Mouse (Mus musculus): ENCODE measurements around the gene Lrat. TPM values are rescaled to one million over a fixed set of nuclear protein-coding genes. Genes with fewer than 3 reads are reported as not detected.

Gene Lrat
- polyA plus RNA-seq, 1 experiment from 2014 or later, result 0.05 TPM

- WGBS, result under 1% methylated on average over 31 of the region's 31 CpGs
These were observed 587 bp upstream of the Lrat start for GRCm38 (mm10) chr3:82904211-82904908.

GRCm38 (mm10) chr3:82902757-82903612, 788 bp downstream of the Lrat start:
- DNase-seq (peak; percentile 4), ATAC-seq (ENCODE audit: low FRiP score, low TSS enrichment) (peak; percentile 21; the same call in 1 of the 2 replicates)
- Histone ChIP-seq H3K27ac (replicated peaks; ENCODE audit: low read depth, low read length) (no peak overlapping the region), H3K9ac (replicated peaks; ENCODE audit: low read length) (peak overlapping the region; percentile 47), H3K36me3 (ENCODE audit: control insufficient read depth, insufficient read depth, low read length) (no peaks in the 10 kb centered on the region), H3K9me3 (ENCODE audit: control insufficient read depth, low read length) (no peaks in the 10 kb centered on the region; the same call in 1 of the 2 replicates), H3K4me3 (replicated peaks; ENCODE audit: low read depth, low read length) (peak overlapping the region; percentile 53), H3K27me3 (ENCODE audit: control insufficient read depth, insufficient read depth, low read length) (peaks cover 19% of the 10 kb centered on the region), H3K4me1 (ENCODE audit: control insufficient read depth, insufficient read depth, low read length) (peaks cover 13% of the 10 kb centered on the region), H3K4me2 (ENCODE audit: low read length) (peak overlapping the region; percentile 98)
- WGBS, result 28% methylated on average over 20 of the region's 20 CpGs

More at GRCm38 (mm10) chr3:82904211-82904908, 587 bp upstream of the Lrat start:
- no peak overlapping the region for H3K27ac ChIP-seq (replicated peaks; ENCODE audit: low read depth, low read length)
- H3K36me3 ChIP-seq (ENCODE audit: control insufficient read depth, insufficient read depth, low read length), result no peaks in the 10 kb centered on the region
- H3K27me3 ChIP-seq (ENCODE audit: control insufficient read depth, insufficient read depth, low read length), result peaks cover 19% of the 10 kb centered on the region
- no peaks in the 10 kb centered on the region; the same call in 1 of the 2 replicates for H3K9me3 ChIP-seq (ENCODE audit: control insufficient read depth, low read length)
- peak; percentile 43; the same call in 1 of the 2 replicates for ATAC-seq (ENCODE audit: low FRiP score, low TSS enrichment)
- peaks cover 13% of the 10 kb centered on the region for H3K4me1 ChIP-seq (ENCODE audit: control insufficient read depth, insufficient read depth, low read length)
- H3K4me3 ChIP-seq (replicated peaks; ENCODE audit: low read depth, low read length), result peak overlapping the region; percentile 53
- peak overlapping the region; percentile 47 for H3K9ac ChIP-seq (replicated peaks; ENCODE audit: low read length)
- DNase-seq, result peak; percentile 62
- H3K4me2 ChIP-seq (ENCODE audit: low read length), result peak overlapping the region; percentile 98

GRCm38 (mm10) chr3:82888842-82889241, 14.9 kb downstream of the Lrat start:
- H3K9ac ChIP-seq (replicated peaks; ENCODE audit: low read length), result no peak overlapping the region
- H3K4me2 ChIP-seq (ENCODE audit: low read length), result no peak overlapping the region
- no peaks in the 10 kb centered on the region for H3K4me1 ChIP-seq (ENCODE audit: control insufficient read depth, insufficient read depth, low read length)
- H3K9me3 ChIP-seq (ENCODE audit: control insufficient read depth, low read length), result no peaks in the 10 kb centered on the region
- ATAC-seq (ENCODE audit: low FRiP score, low TSS enrichment), result no peak
- no peaks in the 10 kb centered on the region for H3K27me3 ChIP-seq (ENCODE audit: control insufficient read depth, insufficient read depth, low read length)
- 19% methylated on average over 2 of the region's 2 CpGs for WGBS
- H3K27ac ChIP-seq (replicated peaks; ENCODE audit: low read depth, low read length), result no peak overlapping the region
- no peak for DNase-seq
- H3K36me3 ChIP-seq (ENCODE audit: control insufficient read depth, insufficient read depth, low read length), result no peaks in the 10 kb centered on the region
- H3K4me3 ChIP-seq (replicated peaks; ENCODE audit: low read depth, low read length), result no peak overlapping the region

GRCm38 (mm10) chr3:82877258-82877657, 26.5 kb downstream of the Lrat start:
- Histone ChIP-seq H3K9me3 (ENCODE audit: control insufficient read depth, low read length) (no peaks in the 10 kb centered on the region), H3K9ac (replicated peaks; ENCODE audit: low read length) (no peak overlapping the region), H3K27ac (replicated peaks; ENCODE audit: low read depth, low read length) (no peak overlapping the region), H3K4me1 (ENCODE audit: control insufficient read depth, insufficient read depth, low read length) (no peaks in the 10 kb centered on the region), H3K4me2 (ENCODE audit: low read length) (no peak overlapping the region), H3K4me3 (replicated peaks; ENCODE audit: low read depth, low read length) (no peak overlapping the region), H3K36me3 (ENCODE audit: control insufficient read depth, insufficient read depth, low read length) (no peaks in the 10 kb centered on the region), H3K27me3 (ENCODE audit: control insufficient read depth, insufficient read depth, low read length) (peaks cover 18% of the 10 kb centered on the region)
- DNase-seq (peak; percentile 84), ATAC-seq (ENCODE audit: low FRiP score, low TSS enrichment) (no peak)
- WGBS, result 3% methylated on average over 4 of the region's 4 CpGs

GRCm38 (mm10) chr3:82876372-82876739, 27.4 kb downstream of the Lrat start, which contains the start of gene Rbm46:
Gene Rbm46 (minus strand): TSS chr3:82876483.
- peak within 1 kb of the TSS; percentile 40 for H3K4me3 ChIP-seq (replicated peaks; ENCODE audit: low read depth, low read length)
- peak within 1 kb of the TSS; percentile 62 for H3K4me2 ChIP-seq (ENCODE audit: low read length)
- H3K27me3 ChIP-seq (ENCODE audit: control insufficient read depth, insufficient read depth, low read length), result peaks cover 18% of the 10 kb centered on the region
- H3K9ac ChIP-seq (replicated peaks; ENCODE audit: low read length), result peak within 1 kb of the TSS; percentile 26; the same call in 1 of the 2 replicates
- no peaks in the 10 kb centered on the region for H3K9me3 ChIP-seq (ENCODE audit: control insufficient read depth, low read length)
- peak; percentile 87 for DNase-seq
- H3K4me1 ChIP-seq (ENCODE audit: control insufficient read depth, insufficient read depth, low read length), result no peaks in the 10 kb centered on the region
- no peaks in the 10 kb centered on the region for H3K36me3 ChIP-seq (ENCODE audit: control insufficient read depth, insufficient read depth, low read length)
- WGBS, result 29% methylated on average over 36 of the region's 36 CpGs
- no peak within 1 kb of the TSS for H3K27ac ChIP-seq (replicated peaks; ENCODE audit: low read depth, low read length)
- peak; percentile 92 for ATAC-seq (ENCODE audit: low FRiP score, low TSS enrichment)

GRCm38 (mm10) chr3:82875671-82876371, 28.0 kb downstream of the Lrat start:
- peaks cover 18% of the 10 kb centered on the region for H3K27me3 ChIP-seq (ENCODE audit: control insufficient read depth, insufficient read depth, low read length)
- no peaks in the 10 kb centered on the region for H3K36me3 ChIP-seq (ENCODE audit: control insufficient read depth, insufficient read depth, low read length)
- H3K9me3 ChIP-seq (ENCODE audit: control insufficient read depth, low read length), result no peaks in the 10 kb centered on the region
- no peak overlapping the region for H3K27ac ChIP-seq (replicated peaks; ENCODE audit: low read depth, low read length)
- peak overlapping the region; percentile 40 for H3K4me3 ChIP-seq (replicated peaks; ENCODE audit: low read depth, low read length)
- H3K9ac ChIP-seq (replicated peaks; ENCODE audit: low read length), result peak overlapping the region; percentile 26; the same call in 1 of the 2 replicates
- WGBS, result 22% methylated on average over 64 of the region's 69 CpGs
- peak overlapping the region; percentile 62 for H3K4me2 ChIP-seq (ENCODE audit: low read length)
- ATAC-seq (ENCODE audit: low FRiP score, low TSS enrichment) (peak; percentile 56), DNase-seq (no peak)
- no peaks in the 10 kb centered on the region for H3K4me1 ChIP-seq (ENCODE audit: control insufficient read depth, insufficient read depth, low read length)

GRCm38 (mm10) chr3:82857414-82858077, 46.2 kb downstream of the Lrat start:
- ATAC-seq (ENCODE audit: low FRiP score, low TSS enrichment), result 0 out of 2 replicates have a peak, but pooled peaks have one; percentile 40

More at GRCm38 (mm10) chr3:82857414-82858077, 46.2 kb downstream of the Lrat start:
- Histone ChIP-seq H3K27ac (replicated peaks; ENCODE audit: low read depth, low read length) (no peak overlapping the region), H3K4me3 (replicated peaks; ENCODE audit: low read depth, low read length) (no peak overlapping the region), H3K27me3 (ENCODE audit: control insufficient read depth, insufficient read depth, low read length) (no peaks in the 10 kb centered on the region), H3K9ac (replicated peaks; ENCODE audit: low read length) (no peak overlapping the region), H3K9me3 (ENCODE audit: control insufficient read depth, low read length) (no peaks in the 10 kb centered on the region), H3K36me3 (ENCODE audit: control insufficient read depth, insufficient read depth, low read length) (no peaks in the 10 kb centered on the region), H3K4me2 (ENCODE audit: low read length) (no peak overlapping the region), H3K4me1 (ENCODE audit: control insufficient read depth, insufficient read depth, low read length) (no peaks in the 10 kb centered on the region)
- 22% methylated on average over 4 of the region's 4 CpGs for WGBS
- DNase-seq, result peak; percentile 84

All from midbrain, embryonic 14.5 days (tissue).